Mouse (Mus musculus): ENCODE data around the gene Slc26a11.

DNA sequence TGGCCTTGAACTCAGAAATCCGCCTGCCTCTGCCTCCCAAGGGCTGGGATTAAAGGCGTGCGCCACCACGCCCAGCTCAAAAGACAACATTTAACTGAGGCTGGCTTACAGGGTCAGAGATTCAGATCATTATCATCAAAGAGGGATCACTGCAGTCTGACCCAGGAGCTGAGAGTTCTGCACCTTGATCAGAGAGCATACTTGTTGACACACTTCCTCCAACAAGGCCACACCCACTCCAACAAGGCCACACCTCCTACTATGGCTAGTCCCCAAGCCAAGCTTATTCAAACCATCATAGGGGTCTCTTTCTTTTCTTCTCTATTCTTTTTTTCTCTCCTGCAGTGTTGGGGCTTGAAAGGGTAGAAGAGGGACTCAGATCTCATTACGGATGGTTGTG, 30.9 kb downstream of the Slc26a11 start:
- TF ChIP-seq CTCF (IDR thresholded peaks at IDR 0.05; ENCODE audit: control insufficient read depth, insufficient read depth, insufficient replicate concordance, low read depth, low read length) (no peak), POLR2A (IDR thresholded peaks at IDR 0.05; ENCODE audit: control insufficient read depth, low read depth, low read length) (no peak)
